Mouse (Mus musculus) frontal cortex, postnatal 10 days (tissue): ENCODE results near the gene Ces1c.

ENCODE experiments used
- DNase-seq, 2 experiments: peaks; one replicate each; pipeline ENCODE4 v3.0.0; 2022; ENCODE audit warnings: low spot score in 2 of 2, mixed read lengths in 1 of 2

Ces1c gene

DNA sequence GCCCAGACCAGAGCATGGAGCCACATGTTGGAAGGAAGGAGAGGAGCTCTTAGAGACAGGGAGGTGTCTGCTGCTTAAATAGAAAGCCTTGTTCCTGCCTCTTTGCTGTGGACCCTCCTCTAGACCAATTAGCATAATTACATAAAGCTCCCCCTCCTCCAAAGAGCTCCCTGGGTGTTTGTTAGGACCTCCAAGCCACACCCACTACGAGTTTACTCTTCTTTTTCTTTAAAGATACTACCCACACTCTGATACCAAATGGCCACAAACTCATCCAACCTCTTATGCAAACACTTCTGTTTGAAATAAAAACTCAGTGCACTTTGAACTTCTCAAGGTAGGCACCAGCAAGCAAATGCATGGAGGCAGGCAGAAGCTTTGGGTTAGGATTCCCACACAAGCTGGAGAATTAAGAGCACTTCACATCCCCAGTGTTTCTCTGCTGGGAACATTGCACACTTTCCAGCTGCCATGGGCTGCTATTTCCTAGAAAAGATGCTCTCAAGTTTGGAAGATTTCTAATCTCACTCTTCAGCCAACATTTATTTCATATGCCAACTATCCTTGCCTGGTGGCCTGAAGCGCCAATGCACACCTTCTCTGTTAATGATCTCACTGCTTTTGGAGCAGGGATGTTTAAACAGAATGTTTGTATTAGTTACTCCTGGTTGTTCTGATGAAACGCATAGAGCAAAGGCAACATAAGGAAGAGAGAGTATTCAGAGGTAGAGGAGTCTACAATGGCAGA is at the start of gene Ces1c:
Gene Ces1c, minus strand, starts transcription at position 51 of the 748 bp plus-strand sequence.
- no peak for DNase-seq

DNA sequence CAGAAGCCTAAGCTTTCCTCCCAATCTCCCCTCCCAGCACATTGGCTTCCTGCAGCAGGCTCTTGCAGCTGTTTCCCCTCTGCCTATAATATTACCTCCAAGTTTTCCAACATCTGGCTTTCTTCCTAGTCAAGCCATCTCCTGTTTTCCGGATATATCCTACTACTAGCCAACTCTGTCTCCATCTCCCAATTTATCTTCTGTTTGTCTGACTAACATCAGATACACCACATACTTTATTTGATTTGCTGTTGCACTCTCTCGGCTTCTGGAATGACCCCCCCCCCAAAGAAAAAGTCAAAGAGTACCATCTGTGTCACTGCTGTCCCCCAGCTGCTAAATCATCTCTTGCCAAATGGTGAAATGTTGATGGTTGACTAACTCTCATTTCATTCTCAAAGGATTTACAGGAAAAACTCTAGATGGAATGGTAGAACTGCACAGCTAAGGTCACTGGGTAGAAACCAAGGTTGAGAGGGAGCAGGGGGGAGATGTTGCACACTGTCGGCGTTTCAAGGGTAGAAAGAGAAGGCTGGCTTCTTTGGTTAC is 49.6 kb upstream of the Ces1c start:
- DNase-seq: no peak

DNA sequence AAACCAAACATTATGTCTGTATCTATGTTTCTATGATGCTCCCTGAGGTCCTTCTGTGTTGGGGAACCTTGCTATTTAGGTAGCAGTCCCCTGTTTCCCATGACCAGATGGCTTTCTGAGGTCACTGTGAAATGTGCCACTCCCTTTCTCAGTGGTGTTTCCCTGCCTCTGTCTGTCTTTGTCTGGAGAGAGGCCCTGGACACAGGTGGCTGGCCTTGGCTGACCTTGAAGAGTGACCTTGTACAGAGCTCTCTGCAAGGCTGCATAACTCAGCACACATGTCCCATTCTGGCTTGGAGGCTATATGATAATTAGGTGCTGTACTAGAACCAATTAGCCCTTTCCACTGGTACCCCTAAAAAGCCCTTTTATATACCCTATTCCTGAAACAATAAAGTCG is 45.5 kb upstream of the Ces1c start:
- DNase-seq: no peak

DNA sequence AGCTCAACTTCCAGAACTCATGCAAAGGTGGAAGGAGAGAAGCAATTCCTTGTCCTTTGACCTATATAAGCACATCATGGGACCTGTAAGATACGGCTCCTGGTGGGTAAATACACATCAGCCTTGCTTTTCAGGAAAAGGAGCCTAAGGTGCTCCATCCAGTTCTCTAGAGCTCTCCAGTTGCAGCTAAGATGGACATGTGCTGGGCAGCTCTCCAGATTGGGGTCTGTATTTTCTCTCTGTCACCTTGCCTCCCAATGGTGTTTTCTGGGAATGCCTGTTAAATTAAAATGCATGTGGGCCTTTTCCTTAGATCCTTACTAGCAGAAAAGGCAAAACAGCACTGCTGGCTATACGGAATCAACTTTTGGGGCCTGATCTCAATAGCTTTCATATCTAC is 43.5 kb upstream of the Ces1c start:
- DNase-seq: no peak

DNA sequence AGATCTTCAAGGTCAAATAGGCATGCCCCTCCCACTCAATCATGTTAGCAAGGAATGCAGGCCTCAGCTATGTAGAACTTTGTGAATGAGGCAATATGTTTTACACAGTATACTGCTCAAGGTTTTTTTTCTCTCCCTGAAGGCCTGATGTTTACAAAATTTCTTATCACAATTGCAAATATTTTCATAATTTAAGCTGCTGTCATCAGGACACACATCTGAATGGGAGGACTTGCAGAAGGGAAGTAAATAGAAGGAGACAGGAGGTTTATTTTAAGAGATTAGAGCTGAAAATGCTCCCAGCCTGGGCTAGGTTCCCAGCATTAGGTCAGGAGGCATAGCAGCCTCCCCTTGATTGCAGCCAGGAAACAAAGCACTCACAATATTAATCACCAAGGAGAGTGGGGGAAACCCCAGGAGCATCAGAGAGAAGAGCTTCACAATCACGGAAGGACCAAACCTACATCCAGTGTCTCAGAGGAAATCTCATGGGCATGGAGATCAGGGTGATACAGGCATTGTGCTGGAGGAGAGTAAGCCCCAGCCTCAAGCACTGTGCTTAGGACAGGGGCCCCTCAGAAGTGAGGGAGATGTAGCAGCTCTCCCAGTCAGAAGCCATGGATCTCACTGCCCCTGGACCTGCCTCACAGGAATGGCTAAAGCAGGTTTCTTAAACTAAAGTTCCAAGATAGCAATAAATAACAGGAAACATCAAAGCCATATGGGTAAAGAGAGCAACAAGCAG is 40.9 kb upstream of the Ces1c start:
- no peak for DNase-seq

DNA sequence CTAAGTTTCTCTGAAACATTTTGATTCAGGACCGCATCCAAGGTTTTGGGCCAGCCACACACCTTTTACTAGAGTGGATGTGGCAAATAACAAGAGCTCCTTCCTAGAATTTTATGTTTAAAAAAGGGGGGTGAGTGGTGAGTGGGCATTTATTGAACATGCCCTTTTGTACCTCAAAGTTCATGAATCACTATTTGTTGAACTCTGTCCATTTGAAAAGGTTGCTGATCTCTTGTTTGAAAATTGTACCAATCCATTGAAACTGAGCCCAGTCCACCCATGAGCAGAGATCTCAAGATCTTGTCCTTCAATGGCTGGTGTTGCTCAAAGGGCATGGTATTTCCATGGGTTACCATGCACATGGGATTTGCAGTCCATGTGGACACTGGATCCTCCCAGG is 32.3 kb upstream of the Ces1c start:
- DNase-seq: no peak

DNA sequence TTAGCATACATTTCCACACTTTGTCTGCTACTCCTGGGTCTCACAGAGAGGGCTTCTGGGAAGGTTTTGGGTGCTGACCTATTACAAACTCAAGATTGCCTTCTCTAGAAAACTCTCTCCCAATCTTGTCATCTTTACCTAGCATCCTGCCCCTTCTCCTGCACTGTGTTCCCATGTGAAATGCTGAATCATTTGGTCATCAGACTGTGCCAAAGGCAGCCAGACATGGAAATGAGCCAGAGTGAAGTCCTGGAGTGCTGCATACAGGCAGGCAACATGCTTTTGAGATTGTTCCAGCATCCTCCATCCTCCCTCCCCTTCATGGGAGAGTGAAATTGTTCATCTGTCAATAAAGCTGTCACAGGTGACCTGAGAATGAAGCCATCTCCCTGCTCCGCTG is 20.3 kb upstream of the Ces1c start:
- no peak for DNase-seq

DNA sequence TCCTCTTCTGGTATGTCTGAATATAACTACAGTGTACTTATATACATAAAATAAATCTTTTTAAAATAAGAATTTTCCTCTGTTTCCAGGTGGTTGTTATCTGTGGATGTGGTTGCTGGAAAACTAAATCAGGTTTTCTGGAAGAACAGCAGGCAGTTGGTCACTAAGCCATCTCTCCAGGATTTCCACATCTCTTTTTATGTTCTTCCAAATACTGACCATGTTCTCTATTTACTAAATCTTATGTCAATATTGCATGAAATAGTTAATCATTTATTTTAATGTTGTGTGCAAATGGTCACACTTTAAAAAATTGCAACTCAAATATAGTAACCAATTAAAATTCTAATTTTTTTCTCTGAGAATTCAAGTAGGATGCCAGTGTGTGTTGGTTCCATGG is 16.2 kb upstream of the Ces1c start:
- DNase-seq: no peak

DNA sequence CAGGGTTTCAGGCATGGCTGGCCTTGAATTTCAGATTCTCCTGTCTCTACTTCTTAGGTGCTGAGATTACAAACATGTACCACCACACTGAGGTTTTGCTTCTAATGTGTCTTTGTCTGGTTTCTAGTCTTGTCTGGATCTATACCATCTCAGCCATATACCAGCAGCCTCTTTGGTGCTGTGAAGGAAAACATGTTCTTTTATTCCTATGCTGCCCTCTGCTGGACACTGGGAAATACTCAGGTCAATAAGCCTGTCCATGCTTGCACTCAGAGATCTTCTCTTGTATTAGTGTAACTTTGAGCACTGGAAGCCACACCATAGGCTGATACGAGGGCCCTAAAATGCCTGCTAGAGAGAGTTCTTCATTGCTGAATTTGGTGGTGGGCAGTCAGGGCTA is 9.6 kb upstream of the Ces1c start:
- peak in 1 of 2 experiments; percentile 10 for DNase-seq

DNA sequence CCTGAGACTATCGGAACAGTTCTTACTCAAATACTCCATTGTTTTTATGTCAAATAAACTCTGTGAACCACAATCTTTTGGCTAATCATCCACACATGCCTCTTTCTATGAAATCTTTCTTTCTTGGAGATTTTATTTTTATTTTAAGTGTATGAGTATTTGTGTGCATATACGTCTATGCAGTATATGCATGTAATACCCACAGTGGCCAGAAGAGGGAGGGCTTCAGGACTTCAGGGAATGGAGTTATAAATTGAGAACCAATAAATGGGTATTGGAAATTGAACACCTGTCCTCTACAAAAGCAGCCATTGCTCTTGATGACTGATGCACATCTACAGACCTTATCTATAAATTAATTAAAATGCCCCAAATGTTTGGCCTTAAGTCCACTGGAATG is 1.1 kb upstream of the Ces1c start:
- DNase-seq: no peak

DNA sequence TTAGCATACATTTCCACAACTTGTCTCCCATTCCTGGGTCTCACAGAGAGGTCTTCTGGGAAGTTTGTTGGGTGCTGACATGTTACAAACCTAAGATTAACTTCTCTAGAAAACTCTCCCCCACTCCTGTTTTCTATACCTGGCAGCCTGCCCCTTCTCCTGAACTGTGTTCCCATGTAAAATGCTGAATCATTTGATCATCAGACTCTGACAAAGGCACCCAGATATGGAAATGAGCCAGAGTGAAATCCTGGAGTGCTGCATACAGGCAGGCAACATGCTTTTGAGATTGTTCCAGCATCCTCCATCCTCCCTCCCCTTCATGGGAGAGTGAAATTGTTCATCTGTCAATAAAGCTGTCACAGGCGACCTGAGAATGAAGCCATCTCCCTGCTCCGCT is 4.6 kb downstream of the Ces1c start:
- DNase-seq: no peak

DNA sequence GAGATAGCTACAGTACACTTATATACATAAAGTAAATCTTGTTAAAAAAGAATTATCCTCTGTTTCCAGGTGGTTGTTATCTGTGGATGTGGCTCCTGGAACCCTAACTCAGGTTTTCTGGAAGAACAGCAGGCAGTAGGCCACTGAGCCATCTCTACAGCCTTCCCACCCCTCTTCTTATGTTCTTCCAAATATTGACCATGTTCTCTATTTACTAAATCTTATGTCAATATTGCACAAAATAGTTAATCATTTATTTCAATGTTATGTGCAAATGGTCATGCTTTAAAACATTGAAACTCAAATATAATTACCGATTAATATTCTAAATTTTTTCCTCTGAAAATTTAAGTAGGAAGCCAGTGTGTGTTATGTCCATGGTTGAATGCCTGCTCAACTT is 9.1 kb downstream of the Ces1c start:
- no peak for DNase-seq

DNA sequence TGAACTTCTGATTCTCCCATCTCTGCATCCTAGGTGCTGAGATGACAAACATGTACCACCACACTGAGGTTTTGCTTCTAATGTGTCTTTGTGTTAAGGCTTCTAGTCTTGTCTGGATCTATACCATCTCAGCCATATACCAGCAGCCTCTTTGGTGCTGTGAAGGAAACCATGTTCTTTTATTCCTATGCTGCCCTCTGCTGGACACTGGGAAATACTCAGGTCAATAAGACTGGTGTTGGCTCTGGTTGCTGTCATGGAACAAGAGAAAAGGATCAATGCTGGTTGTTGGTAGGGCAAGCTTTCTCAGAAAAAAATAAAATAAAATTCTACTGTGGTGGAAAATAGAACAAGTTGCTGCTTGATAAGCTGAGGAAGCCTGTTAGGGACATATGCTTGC is 35.7 kb downstream of the Ces1c start:
- DNase-seq: peak in 1 of 2 experiments; percentile 14

DNA sequence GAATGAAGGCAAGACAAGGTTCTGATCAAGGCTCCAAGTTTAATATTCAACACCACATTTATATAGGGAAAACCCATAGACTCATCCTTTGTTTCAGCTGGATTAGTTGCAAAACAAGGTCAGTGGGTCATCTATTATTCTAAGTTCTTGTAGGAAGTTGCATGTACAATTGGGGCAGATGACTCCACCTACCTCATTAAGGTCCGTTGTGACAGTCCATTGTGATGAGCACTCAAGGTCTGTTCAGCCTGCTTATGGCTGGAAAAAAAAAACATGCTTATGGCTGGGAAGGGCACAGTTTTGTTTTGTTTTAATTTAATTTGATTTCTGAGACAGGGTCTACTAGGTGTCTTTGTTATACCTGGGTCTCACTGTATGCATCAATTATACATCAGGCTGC is 39.8 kb downstream of the Ces1c start:
- no peak for DNase-seq

DNA sequence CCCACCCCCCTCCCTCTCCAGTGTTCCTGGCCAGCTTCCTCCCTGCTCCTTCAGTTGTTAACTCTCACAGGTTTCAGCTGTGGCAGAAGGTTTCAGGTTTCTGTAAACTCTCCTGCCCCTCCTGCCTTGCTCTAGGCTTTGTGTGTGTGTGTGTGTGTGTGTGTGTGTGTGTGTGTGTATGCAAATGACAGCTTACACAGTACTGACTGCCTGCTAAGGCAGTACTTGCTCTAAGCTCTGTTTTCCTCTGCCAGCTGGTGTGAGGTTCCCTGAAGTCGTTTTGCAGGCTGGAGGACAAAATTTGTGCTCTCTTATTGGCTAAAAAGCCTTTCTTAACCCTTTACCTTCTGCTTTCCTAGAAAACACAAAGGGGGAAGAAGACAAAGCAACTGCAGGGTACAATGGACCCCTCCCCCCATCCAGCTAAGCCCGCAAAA is 42.4 kb downstream of the Ces1c start:
- DNase-seq: no peak

DNA sequence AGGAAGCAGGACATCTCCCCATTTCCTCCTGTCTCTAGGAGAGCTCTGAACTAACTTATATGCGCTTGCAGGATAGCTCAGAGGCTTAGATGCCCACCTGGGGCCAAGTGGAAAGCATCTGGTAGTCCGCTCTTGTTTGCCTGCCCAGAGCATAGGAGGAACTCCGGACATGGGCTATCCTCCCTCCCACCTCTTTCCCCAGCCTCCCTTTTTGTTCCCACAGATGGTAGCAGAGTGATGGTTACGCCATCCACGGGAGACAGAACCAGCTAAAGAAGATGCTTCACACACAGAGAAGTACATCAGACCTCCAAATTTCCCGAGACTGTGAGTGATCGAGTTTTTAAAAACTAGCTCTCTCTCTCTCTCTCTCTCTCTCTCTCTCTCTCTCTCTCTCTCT is 42.9 kb downstream of the Ces1c start:
- no peak for DNase-seq

DNA sequence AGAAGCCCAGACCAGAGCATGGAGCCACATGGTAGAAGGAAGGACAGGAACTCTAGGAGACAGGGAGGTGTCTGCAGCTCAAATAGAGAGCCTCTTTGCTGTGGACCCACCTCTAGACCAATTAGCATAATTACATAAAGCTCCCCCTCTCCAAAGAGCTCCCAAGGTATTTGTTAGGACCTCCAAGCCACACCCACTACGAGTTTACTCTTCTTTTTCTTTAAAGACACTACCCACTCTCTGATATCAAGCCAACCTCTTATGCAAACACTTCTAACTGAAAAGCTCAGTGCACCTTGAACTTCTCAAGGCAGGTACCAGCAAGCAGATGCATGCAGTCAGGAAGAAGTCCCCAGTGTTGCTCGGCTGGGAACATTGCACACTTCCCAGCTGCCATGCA is 51.2 kb downstream of the Ces1c start, which contains the start of gene Ces1b:
Gene Ces1b, minus strand, starts transcription at position 131 of the 400 bp plus-strand sequence.
- no peak for DNase-seq

DNA sequence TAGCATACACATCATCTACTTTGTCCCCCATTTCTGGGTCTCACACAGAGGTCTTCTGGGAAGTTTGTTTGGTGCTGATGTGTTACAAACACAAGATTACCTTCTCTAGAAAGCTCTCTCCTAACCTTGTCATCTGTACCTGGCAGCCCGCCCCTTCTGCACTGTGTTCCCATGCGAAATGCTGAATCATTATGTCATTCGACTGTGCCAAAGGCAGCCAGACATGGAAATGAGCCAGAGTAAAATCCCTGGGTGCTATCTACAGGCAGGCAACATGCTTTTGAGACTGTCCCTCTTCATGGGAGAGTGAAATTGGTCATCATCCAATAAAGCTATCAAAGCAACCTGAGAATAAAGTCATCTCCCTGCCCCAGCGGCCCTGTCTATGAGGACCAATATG is 55.8 kb downstream of the Ces1c start:
- DNase-seq: no peak

DNA sequence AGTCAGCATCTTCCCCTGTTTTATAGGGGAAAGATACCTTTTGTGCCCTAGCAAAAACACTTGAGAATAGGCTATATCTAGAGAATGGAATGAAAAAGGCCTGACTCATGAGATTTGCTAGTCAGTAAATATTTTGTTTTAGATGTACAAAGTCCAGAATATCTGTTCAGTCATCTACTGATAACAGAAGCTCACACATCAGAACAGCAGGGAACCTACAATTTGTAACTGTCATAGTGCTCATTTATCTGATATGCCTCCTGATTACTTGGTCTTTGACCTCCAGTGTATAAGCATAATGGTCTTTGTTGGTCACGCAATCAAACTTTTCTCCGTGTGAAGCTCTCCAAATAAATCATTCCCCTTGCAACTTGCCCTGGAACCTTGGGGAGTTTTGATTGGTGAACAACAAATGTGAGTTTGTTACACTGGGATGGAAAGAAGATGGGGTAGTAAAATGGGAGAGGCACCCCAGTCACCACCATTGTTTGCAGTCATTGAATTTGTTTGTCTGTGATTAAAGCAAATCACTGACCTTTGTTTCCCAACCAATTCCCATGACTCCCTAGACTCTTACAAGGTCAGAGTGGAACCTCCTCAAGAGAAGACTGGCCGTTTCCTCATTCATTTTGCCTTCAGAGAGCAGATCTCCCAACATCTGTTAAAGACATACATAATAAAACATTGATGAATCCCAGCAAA is 67.5 kb downstream of the Ces1c start:
- no peak for DNase-seq

DNA sequence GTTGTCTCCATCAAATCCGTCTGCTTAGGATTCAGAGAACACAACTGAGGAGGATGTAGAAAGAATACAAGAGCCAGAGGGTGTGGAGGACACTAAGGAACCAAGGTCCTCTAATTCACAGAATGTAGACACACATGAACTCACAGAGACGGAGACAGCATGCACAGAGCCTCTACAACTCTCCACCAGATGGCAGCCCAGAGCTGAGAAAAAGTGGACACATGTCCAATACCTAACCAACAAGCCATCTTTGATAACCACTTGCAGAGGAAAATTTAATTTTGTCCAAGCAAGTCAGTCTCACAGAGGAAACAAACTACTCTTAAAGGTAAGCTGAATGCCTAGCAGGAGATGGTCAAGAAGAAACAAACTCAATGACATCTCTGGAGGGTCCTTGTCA is 71.9 kb downstream of the Ces1c start:
- DNase-seq: peak in 1 of 2 experiments; percentile 27

DNA sequence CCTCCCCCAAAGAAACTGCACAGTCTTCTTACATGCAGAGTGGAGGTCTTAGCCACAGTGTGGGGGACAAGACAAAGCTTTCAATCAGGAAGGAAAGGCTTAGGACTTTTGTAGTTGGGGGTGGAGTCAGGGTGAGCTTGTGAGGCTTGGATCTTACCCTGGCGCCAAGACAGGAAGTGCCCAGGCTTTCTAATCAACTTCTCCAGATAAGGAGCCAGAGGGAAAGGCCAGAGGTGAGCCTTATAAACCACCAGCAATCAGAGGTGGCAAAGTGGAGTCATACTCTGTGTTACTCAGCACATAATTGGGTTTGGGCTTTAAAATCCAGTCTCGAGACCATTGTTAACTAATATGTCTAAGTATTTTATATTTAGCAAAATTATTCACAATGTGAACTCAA is 75.8 kb downstream of the Ces1c start:
- DNase-seq: no peak
